Mouse (Mus musculus) E14TG2a.4 (cell line): ENCODE measurements around the gene Ngly1.

Experiments used
- CTCF ChIP-seq: conservative IDR thresholded peaks from 2 replicates; pipeline ENCODE4 v1.5.1; 2014; ENCODE audit warnings: low read length
- NANOG ChIP-seq: IDR thresholded peaks from 2 replicates; pipeline ENCODE4 v1.6.1; 2014; ENCODE audit warnings: borderline replicate concordance, low read length, mixed read lengths
- POU5F1 ChIP-seq: IDR thresholded peaks from 2 replicates; pipeline ENCODE4 v1.6.1; 2014; ENCODE audit warnings: low read length, borderline replicate concordance

- TF ChIP-seq CTCF (no peak), POU5F1 (no peak), NANOG (no peak)
These were observed 44.8 kb downstream of the Ngly1 start for GRCm38 (mm10) chr14:16293921-16294320.
